Mouse (Mus musculus) embryonic facial prominence, embryonic 11.5 days (tissue): ENCODE measurements at regions not wholly inside any gene's neighbourhood (a gene's known extent, or its start where the extent isn't known, plus 50 kb on each side); places are given as distances from the start of the nearest gene placed in this dataset.

Experiments used
- ATAC-seq: fragments of 200-750 bp; cut with Nextera tagmentation; replicated peaks from 2 replicates; pipeline ENCODE4 v1.8.0; 2017; ENCODE audit warnings: low read depth; ENCODE audit not compliant: insufficient number of reproducible peaks, low FRiP score, low TSS enrichment
- DNase-seq: peaks from one replicate; pipeline ENCODE4 v3.0.0-alpha.2; 2015; ENCODE audit warnings: low spot score
- H3K27ac ChIP-seq: fragments of 300-500 bp; sonication (generic); replicated peaks from 2 replicates; pipeline ENCODE4 v1.5.1; 2014; ENCODE audit warnings: mild to moderate bottlenecking, low read depth, low read length, control low read depth
- H3K27me3 ChIP-seq: fragments of 300-500 bp; sonication (generic); 2 replicates; pipeline ENCODE4 v1.6.1; 2014; ENCODE audit warnings: mild to moderate bottlenecking, low read length, moderate library complexity, mixed read lengths; ENCODE audit not compliant: control insufficient read depth, insufficient read depth
- H3K36me3 ChIP-seq: fragments of 300-500 bp; sonication (generic); replicated peaks from 2 replicates; pipeline ENCODE4 v1.6.1; 2014; ENCODE audit warnings: low read depth, mild to moderate bottlenecking, low read length, moderate library complexity, mixed read lengths; ENCODE audit not compliant: control insufficient read depth, insufficient read depth
- H3K4me1 ChIP-seq: fragments of 300-500 bp; sonication (generic); 2 replicates; pipeline ENCODE4 v1.6.1; 2014; ENCODE audit warnings: low read length, mixed read lengths; ENCODE audit not compliant: control insufficient read depth, insufficient read depth
- H3K4me2 ChIP-seq: fragments of 300-500 bp; sonication (generic); 2 replicates; pipeline ENCODE4 v1.6.1; 2014; ENCODE audit warnings: low read depth, mild to moderate bottlenecking, control low read depth, low read length, moderate library complexity
- H3K4me3 ChIP-seq: fragments of 300-500 bp; sonication (generic); 2 replicates; pipeline ENCODE4 v1.5.1; 2014; ENCODE audit warnings: low read depth, low read length, control low read depth
- H3K9ac ChIP-seq: fragments of 300-500 bp; sonication (generic); replicated peaks from 2 replicates; pipeline ENCODE4 v1.6.1; 2014; ENCODE audit warnings: mild to moderate bottlenecking, control low read depth, low read length
- H3K9me3 ChIP-seq: fragments of 300-500 bp; sonication (generic); replicated peaks from 2 replicates; pipeline ENCODE4 v1.6.1; 2016; ENCODE audit warnings: mild to moderate bottlenecking, low read length, inconsistent platforms, mixed read lengths; ENCODE audit not compliant: control insufficient read depth

DNA sequence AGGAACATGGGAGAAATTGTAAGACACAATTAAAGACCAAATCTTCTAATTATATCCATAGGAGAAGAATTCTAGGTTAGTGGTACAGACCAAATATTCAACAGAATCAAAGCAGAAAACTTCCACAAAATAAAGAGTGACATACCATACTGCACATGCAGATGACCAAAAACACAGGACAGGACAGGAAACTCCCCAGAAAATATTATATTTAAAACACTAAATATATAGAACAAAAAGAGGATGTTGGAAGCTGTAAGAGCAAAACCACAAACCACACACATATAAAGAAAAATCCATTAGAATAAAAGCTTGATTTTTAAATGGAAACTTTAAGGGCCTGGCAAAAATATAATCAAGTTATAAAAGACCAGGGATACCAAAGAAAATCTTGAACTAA lies 66.5 kb downstream of the Htr1b start:
- H3K27ac ChIP-seq: no peak overlapping the region
- no peaks in the 10 kb centered on the region for H3K4me1 ChIP-seq
- no peak overlapping the region for H3K4me3 ChIP-seq
- no peaks in the 10 kb centered on the region for H3K36me3 ChIP-seq
- H3K9me3 ChIP-seq: no peaks in the 10 kb centered on the region
- ATAC-seq (no peak), DNase-seq (no peak)
- H3K27me3 ChIP-seq: no peaks in the 10 kb centered on the region
- no peak overlapping the region for H3K9ac ChIP-seq
- H3K4me2 ChIP-seq: no peak overlapping the region

DNA sequence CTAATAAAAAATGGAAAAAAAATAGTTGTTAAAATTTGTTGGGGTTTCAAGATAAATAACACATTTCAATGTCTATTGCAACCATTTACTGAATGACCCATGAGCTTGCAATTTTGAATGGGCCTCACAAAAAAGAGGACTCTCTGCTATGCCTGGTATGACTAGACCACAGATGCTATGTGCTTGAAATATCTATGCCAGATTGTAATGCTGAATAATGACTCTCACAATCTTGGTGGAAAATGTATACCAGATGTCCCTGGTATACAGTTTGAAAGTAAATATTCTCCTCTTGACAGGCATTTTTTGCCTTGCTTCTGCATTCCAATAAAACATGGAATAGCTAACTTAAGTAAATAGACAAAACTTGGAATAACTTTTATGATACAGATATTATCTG lies 95.3 kb downstream of the Htr1b start:
- H3K36me3 ChIP-seq: no peaks in the 10 kb centered on the region
- no peaks in the 10 kb centered on the region for H3K27me3 ChIP-seq
- DNase-seq (peak; percentile 44), ATAC-seq (no peak; the same call in 1 of the 2 replicates)
- no peak overlapping the region for H3K9ac ChIP-seq
- no peaks in the 10 kb centered on the region for H3K9me3 ChIP-seq
- no peak overlapping the region for H3K27ac ChIP-seq
- no peak overlapping the region for H3K4me2 ChIP-seq
- H3K4me1 ChIP-seq: no peaks in the 10 kb centered on the region
- H3K4me3 ChIP-seq: no peak overlapping the region
